Mouse (Mus musculus) left cerebral cortex, postnatal 14 days (tissue): ENCODE data around the gene Igflr1. TPM values are rescaled to one million over a fixed set of nuclear protein-coding genes. Genes with fewer than 3 reads are reported as not detected.

Source experiments
- DNase-seq, 2 experiments: peaks; one replicate each; pipeline ENCODE4 v3.0.0; 2021 to 2022; ENCODE audit warnings: low spot score in 2 of 2, mixed read lengths in 1 of 2
- intact Hi-C: fragments of 180-260 bp; cut with DNase I; formaldehyde crosslinking; loops from one replicate; pipeline ENCODE4 v1.15.1; 2025
- long read RNA-seq, 2 experiments: library from polyadenylated mRNA; stranded (forward); transcript quantifications; one replicate each; pipeline ENCODE4 v2.0.0; 2021
- total RNA-seq, 2 experiments: library from RNA; stranded (reverse); gene quantifications; 2 replicates each; pipeline ENCODE4 v1.2.3; 2021

The Igflr1 gene
- total RNA-seq, result 1 to 10 TPM; 1.1 to 1.6 TPM
- long read RNA-seq, experiment 1, result 0 reads
- long read RNA-seq, experiment 2, result 0 reads

DNA sequence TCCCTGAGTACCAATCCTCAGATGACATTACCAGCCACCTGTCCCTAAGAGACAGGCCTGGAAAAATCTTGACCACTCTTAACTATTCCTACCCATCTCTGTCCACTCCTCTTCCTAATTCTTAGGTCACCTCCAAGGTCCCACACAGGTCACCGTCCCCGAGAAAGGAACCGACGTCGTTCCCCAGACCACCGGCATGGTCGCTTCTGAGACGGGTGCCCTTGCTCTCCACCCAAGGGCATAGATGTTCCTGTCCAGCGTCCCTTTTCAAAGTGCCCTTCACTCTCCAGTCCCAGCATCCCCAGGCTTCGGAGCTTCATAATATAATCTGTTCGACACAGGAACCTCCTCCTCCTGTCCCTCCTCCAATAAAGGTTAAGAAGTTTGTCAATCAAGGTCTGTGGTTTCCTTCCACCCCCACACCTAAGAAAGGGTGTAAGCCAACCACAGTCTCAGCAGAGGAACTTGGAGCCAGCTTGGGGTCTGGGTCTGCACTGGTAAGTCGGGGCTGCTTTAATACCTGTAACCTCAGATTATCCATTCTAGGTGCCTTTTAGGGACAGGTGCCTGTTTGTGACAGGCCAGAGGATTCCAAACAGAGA lies at the start of gene Igflr1:
Gene Igflr1 (plus strand): TSS at position 458 of the 602 bp plus-strand sequence.
- no peak for DNase-seq
- intact Hi-C loops, result no loop called here

DNA sequence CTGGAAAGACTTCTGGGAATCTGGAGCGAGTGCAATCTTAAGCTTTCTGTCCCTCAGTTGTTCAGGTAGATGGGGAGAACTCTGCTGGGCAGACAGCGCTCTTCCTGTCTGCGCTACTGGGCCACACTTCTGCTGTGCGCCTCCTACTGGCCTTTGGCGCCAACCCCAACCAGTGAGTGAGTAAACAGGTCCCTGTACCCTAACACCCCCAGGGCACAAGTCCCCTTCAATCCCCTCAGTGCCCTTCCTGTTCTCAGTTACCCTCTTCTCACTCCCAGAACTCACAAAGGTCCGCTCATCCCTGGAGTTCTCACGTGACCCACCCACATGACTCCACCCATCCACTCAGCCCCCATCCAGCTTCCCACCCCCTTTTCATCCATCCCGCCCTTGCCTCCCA lies 46.9 kb upstream of the Igflr1 start:
- intact Hi-C loops, result no loop called here
- no peak for DNase-seq

- intact Hi-C loops, result no loop called here
- DNase-seq, result no peak
Observed at GRCm38 (mm10) chr7:30520396-30520795, 44.8 kb upstream of the Igflr1 start.

- intact Hi-C loops, result no loop called here
- DNase-seq, result no peak
Observed at GRCm38 (mm10) chr7:30520856-30521255, 44.4 kb upstream of the Igflr1 start.

- intact Hi-C loops, result no loop called here
- no peak for DNase-seq
Observed at GRCm38 (mm10) chr7:30522871-30523270, 42.4 kb upstream of the Igflr1 start.

GRCm38 (mm10) chr7:30524487-30524886 lies 40.7 kb upstream of the Igflr1 start:
- intact Hi-C loops, result no loop called here
- no peak for DNase-seq

GRCm38 (mm10) chr7:30525954-30526353 lies 39.3 kb upstream of the Igflr1 start:
- intact Hi-C loops, result no loop called here
- no peak for DNase-seq

DNA sequence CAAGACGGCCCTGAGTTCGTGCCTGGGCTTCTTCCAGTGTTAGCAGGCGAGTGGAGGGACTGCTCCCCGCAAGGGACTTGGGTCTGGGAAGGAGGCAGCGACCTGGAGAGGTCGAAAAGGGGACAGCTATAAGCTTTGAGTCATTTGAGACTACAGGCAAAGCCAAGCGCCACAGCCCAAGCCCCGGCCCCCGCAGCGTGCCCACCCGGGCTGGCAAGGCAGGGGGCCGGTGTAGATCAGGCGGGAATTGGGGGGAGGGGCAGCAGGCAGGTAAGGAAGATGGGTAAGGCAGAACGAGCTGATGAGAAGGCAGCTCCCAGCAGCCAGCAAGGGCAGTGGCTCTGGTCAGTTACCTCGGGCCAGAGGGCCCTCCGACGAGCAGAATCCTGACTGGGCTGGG lies 38.8 kb upstream of the Igflr1 start:
- DNase-seq, result no peak
- intact Hi-C loops, result no loop called here

DNA sequence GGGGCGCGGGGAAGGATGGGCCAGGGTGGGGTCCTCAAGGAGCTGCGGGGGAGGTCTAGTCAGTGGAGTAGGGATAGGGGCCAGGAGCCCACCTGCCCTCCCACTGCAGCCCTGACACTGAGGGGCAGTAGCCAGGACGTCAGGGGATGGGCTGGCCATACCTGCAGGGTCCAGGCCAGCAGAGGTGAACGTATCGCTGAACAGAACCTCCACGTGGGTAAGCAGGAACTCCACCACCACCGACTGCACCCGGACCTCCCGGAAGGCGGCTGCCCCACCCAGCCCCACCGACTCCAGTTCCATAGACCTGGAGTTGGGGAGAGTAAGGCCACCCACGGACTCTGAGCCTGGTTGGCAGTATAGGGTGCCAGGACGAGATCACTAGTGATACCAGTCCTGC lies 38.2 kb upstream of the Igflr1 start:
- DNase-seq, result no peak
- intact Hi-C loops, result no loop called here

- peak; percentile 74 to 90 for DNase-seq
- intact Hi-C loops, result no loop called here
Observed at GRCm38 (mm10) chr7:30531291-30531815, 33.9 kb upstream of the Igflr1 start.

- DNase-seq, result no peak
- intact Hi-C loops, result no loop called here
Observed at GRCm38 (mm10) chr7:30532931-30533330, 32.3 kb upstream of the Igflr1 start.

- DNase-seq, result peak in 1 of 2 experiments; percentile 50
- intact Hi-C loops, result no loop called here
Observed at GRCm38 (mm10) chr7:30533941-30534632, 31.1 kb upstream of the Igflr1 start.

- intact Hi-C loops, result no loop called here
- DNase-seq, result peak; percentile 97 to 98
Observed at GRCm38 (mm10) chr7:30534633-30535577, 30.3 kb upstream of the Igflr1 start, which contains the start of gene Arhgap33. Gene Arhgap33 (minus strand): TSS chr7:30535060.

DNA sequence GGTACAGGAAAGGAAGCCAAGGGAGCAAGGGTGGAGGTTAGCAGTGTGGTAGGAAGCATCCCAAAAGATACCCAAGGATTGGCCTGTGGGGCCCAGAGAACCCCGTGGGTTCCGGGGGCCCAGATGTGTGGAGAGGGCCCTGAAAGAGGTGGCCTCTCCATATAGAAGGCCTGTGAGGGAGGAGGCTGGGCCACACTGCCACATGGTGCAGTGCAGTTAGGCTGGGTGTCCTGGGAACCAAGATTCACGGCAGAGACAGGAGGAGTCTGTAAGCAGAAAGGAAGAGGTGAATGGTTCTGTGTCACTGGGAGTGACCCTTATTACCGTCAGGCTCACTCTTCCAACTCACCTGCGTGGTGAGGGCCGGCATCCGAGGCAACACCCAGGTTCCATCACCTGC lies 24.7 kb upstream of the Igflr1 start:
- intact Hi-C loops, result no loop called here
- no peak for DNase-seq

DNA sequence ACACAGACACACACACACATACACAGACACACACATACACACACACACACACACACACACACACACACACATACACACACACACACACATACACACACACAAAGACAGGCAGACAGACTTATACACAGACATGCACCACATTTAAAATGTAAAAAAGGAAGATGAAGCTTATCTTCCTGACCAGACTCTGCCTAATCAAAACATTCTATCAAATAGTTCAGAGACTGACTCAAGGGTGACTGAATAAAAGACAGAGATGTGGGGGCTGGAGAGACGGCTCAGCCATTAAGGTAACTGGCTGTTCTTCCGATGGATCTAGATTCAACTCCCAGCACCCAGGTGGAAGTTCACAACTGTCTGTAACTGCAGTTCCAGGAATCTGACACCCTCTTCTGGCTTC lies 20.9 kb upstream of the Igflr1 start:
- DNase-seq, result no peak
- intact Hi-C loops, result no loop called here

GRCm38 (mm10) chr7:30549880-30550279 lies 15.3 kb upstream of the Igflr1 start:
- DNase-seq, result no peak
- intact Hi-C loops, result loop anchor here (5.0 kb wide), 1 partner anchor 58 kb away; the partner anchor contains the start of gene Prodh2

GRCm38 (mm10) chr7:30550603-30551002 lies 14.6 kb upstream of the Igflr1 start:
- intact Hi-C loops, result loop anchor here (5.0 kb wide), 1 partner anchor 58 kb away; the partner anchor contains the start of gene Prodh2
- DNase-seq, result no peak

GRCm38 (mm10) chr7:30551445-30552101 lies 13.7 kb upstream of the Igflr1 start:
- no peak for DNase-seq
- intact Hi-C loops, result loop anchor here (5.0 kb wide), 1 partner anchor 59 kb away; the partner anchor contains the start of gene Prodh2
